Mouse (Mus musculus) bone marrow, adult 2 months (tissue): ENCODE results near the gene Stk38. TPM values are rescaled to one million over a fixed set of nuclear protein-coding genes. Genes with fewer than 3 reads are reported as not detected.
A peak's percentile ranks its signal among the peaks of the same experiment; 100 is the strongest.

Experiments used
- H3K27ac ChIP-seq: fragments of 200-500 bp; 2 replicates; pipeline ENCODE4 v1.5.1; 2012; ENCODE audit warnings: low read depth, mild to moderate bottlenecking, control low read depth, inconsistent platforms, low read length; ENCODE audit not compliant: control insufficient read depth, poor library complexity, insufficient read depth
- H3K4me1 ChIP-seq: fragments of 200-500 bp; 2 replicates; pipeline ENCODE4 v1.6.1; 2011; ENCODE audit warnings: low read length; ENCODE audit not compliant: control insufficient read depth, insufficient read depth
- H3K4me3 ChIP-seq: fragments of 200-500 bp; replicated peaks from 2 replicates; pipeline ENCODE3; 2011; ENCODE audit warnings: mild to moderate bottlenecking, low read depth, low read length, control low read depth; ENCODE audit not compliant: control insufficient read depth
- CTCF ChIP-seq: fragments of 200-500 bp; IDR thresholded peaks from 2 replicates; pipeline ENCODE4 v1.5.1; 2011; ENCODE audit warnings: low read length, control low read depth; ENCODE audit not compliant: control insufficient read depth, insufficient read depth
- POLR2A ChIP-seq: fragments of 200-500 bp; IDR thresholded peaks from 2 replicates; pipeline ENCODE4 v1.6.1; 2011; ENCODE audit warnings: low read depth, mild to moderate bottlenecking, control low read depth, low read length, borderline replicate concordance; ENCODE audit not compliant: control insufficient read depth
- WGBS: fragments of 180-500 bp; shearing (Covaris S2); methylation state at CpG from one replicate; pipeline ENCODE4 v1.1.7; 2018; 5-methylcytosine and 5-hydroxymethylcytosine counted together
- polyA plus RNA-seq: library from polyadenylated mRNA; stranded (reverse); fragments of >200 nt; gene quantifications from 2 replicates; pipeline ENCODE4 v1.2.4, GENCODE M21; 2011; ENCODE audit warnings: low replicate concordance; ENCODE audit not compliant: missing spikeins, insufficient read depth, insufficient read length

Stk38 gene
- polyA plus RNA-seq, 1 experiment = 214 TPM

- Histone ChIP-seq H3K4me1 (no peaks in the 10 kb centered on the region), H3K4me3 (no peak overlapping the region), H3K27ac (no peak overlapping the region)
- TF ChIP-seq POLR2A (no peak), CTCF (no peak)
- WGBS = 82% methylated on average over 4 of the region's 4 CpGs
Observed at GRCm38 (mm10) chr17:28990060-28990459, 17.7 kb downstream of the Stk38 start.

GRCm38 (mm10) chr17:28988996-28989395, 18.8 kb downstream of the Stk38 start:
- WGBS = 78% methylated on average over 3 of the region's 3 CpGs
- Histone ChIP-seq H3K4me1 (no peaks in the 10 kb centered on the region), H3K27ac (no peak overlapping the region), H3K4me3 (no peak overlapping the region)
- TF ChIP-seq CTCF (no peak), POLR2A (no peak)

GRCm38 (mm10) chr17:28988291-28988690, 19.5 kb downstream of the Stk38 start:
- H3K27ac ChIP-seq = no peak overlapping the region
- WGBS = 92% methylated on average over 4 of the region's 4 CpGs

GRCm38 (mm10) chr17:28987713-28988112, 20.1 kb downstream of the Stk38 start:
- Histone ChIP-seq H3K4me1 (no peaks in the 10 kb centered on the region), H3K27ac (no peak overlapping the region), H3K4me3 (no peak overlapping the region)
- TF ChIP-seq POLR2A (no peak), CTCF (peak; percentile 71)
- WGBS = 49% methylated on average over 4 of the region's 4 CpGs

More at GRCm38 (mm10) chr17:28988291-28988690, 19.5 kb downstream of the Stk38 start:
- Histone ChIP-seq H3K4me1 (no peaks in the 10 kb centered on the region), H3K4me3 (no peak overlapping the region)
- no peak for TF ChIP-seq CTCF
- no peak for TF ChIP-seq POLR2A

- Histone ChIP-seq H3K4me1 (no peaks in the 10 kb centered on the region), H3K4me3 (no peak overlapping the region), H3K27ac (no peak overlapping the region)
- TF ChIP-seq POLR2A = no peak
- peak; percentile 34; the same call in 1 of the 2 replicates for TF ChIP-seq CTCF
Observed at GRCm38 (mm10) chr17:28986833-28987232, 21.0 kb downstream of the Stk38 start.

GRCm38 (mm10) chr17:28984724-28985420, 22.9 kb downstream of the Stk38 start:
- Histone ChIP-seq H3K27ac (no peak overlapping the region), H3K4me1 (no peaks in the 10 kb centered on the region), H3K4me3 (no peak overlapping the region)
- TF ChIP-seq POLR2A (no peak), CTCF (no peak)
- 95% methylated on average over 1 of the region's 1 CpGs for WGBS

GRCm38 (mm10) chr17:28982591-28982990, 25.2 kb downstream of the Stk38 start:
- WGBS = 68% methylated on average over 4 of the region's 4 CpGs
- Histone ChIP-seq H3K27ac (no peak overlapping the region), H3K4me3 (no peak overlapping the region), H3K4me1 (no peaks in the 10 kb centered on the region)
- TF ChIP-seq POLR2A (no peak), CTCF (no peak)

- H3K27ac ChIP-seq = no peak overlapping the region
- 74% methylated on average over 4 of the region's 4 CpGs for WGBS
- H3K4me3 ChIP-seq = no peak overlapping the region
- no peaks in the 10 kb centered on the region for H3K4me1 ChIP-seq
- no peak for TF ChIP-seq CTCF
Observed at GRCm38 (mm10) chr17:28981081-28981480, 26.7 kb downstream of the Stk38 start.

GRCm38 (mm10) chr17:28979091-28979490, 28.7 kb downstream of the Stk38 start:
- no peaks in the 10 kb centered on the region for H3K4me1 ChIP-seq
- 87% methylated on average over 4 of the region's 4 CpGs for WGBS
- H3K4me3 ChIP-seq = no peak overlapping the region
- no peak for TF ChIP-seq POLR2A
- no peak for TF ChIP-seq CTCF
- no peak overlapping the region for H3K27ac ChIP-seq
